Mouse (Mus musculus) layer of hippocampus, adult 9-10 months (tissue): ENCODE measurements around the gene Uck2.

Experiments used
- DNase-seq: peaks from one replicate; pipeline ENCODE4 v3.0.0; 2022; ENCODE audit warnings: low spot score

The Uck2 gene

DNA sequence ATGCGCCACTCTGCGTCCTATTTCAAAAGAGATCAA is at the start of gene Uck2:
Uck2 (minus strand) TSS at position 1 of the 36 bp plus-strand sequence.
- DNase-seq = no peak

DNA sequence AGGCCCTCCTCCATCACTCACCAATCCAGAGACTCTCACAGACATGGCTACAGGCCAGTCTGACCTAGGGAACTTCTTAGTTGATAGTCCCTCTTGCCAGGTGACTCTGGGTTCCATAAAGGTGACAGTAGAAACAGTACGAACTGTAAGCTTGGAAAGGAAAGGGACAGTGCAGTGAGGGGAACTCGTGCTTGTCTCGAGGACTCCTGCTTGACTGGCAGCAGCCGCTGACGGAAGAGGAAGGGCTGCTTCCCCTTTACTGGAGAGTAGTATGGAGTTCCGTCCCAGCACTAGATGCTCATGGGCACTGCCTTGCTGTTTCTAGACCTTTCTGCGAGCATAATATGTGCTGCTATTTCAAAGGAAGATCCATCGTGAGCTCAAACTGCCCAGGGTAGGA is 46.0 kb upstream of the Uck2 start:
- no peak for DNase-seq

DNA sequence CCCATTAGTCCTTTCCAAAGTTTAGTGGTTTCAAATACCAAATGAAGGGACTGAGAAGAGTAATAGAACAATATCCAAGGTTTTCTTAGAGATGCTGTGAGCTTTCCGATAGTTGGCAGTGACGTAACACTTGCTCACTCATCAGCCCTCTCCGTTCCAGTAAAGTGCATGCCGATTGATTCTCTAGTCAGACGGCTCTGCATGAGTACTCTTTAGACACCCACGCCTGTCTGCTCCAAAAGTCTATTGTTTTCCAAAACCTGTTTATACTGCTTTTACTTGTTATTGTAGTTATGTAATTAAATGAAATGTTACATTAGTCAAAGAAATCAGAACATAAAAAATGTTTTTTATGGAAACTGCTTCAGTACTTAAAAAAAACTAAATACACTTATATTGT is 43.7 kb upstream of the Uck2 start:
- DNase-seq = no peak

DNA sequence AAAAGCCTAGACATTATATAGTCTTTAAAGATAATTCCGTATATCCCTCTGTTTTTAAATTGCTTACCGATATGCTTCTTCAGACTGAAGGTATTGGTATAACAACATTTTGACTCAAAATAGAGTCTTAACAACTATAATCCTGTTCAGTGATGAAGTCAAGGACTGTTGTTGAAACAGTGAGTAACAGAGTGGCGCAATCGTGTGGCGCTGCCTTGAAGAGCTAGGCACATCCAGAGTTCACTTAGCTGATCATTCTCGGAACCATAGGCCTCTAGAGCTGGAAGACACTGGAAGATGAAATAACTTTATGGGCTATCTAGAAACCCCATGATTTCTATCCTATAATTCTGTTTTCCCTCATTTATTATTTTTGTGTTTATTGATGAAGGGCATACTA is 36.6 kb upstream of the Uck2 start:
- DNase-seq = no peak

DNA sequence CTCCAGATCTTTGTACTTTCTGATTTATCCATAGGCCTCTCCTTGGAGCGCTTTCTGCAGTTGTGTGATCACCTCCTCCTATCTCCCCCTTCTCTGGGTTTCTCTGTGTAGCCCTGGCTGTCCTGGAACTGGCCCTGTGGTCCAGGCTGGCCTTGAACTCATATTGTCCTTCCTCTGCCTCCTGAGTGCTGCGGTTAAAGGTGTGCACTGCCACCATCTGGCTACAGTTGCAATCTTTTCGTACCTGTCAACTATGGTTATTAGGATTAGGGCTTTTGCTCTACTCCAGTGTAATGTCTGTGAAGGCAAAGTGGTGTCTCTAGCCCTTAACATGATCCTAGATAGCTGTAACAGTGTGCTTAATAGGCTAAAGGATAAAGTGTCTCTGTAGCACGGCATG is 28.1 kb upstream of the Uck2 start:
- DNase-seq = no peak

DNA sequence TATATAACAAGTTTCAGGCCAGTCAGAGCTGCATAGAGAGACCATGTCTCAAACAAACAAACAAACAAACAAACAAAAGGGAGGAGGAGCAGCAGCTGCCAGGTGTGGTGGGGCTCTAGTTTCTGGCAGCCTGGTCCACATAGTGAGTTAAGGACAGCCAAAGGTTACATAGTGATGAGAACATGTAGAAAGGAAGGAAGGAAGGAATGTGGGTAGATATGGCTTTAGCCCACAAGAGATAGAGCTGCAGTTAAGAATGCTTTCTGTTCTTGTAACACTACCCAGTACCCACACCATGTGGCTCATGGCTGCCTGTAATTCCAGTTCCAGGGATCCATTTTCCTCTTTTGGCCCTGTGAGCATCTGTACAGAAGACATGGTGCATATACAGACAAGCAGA is 27.2 kb upstream of the Uck2 start:
- no peak for DNase-seq

DNA sequence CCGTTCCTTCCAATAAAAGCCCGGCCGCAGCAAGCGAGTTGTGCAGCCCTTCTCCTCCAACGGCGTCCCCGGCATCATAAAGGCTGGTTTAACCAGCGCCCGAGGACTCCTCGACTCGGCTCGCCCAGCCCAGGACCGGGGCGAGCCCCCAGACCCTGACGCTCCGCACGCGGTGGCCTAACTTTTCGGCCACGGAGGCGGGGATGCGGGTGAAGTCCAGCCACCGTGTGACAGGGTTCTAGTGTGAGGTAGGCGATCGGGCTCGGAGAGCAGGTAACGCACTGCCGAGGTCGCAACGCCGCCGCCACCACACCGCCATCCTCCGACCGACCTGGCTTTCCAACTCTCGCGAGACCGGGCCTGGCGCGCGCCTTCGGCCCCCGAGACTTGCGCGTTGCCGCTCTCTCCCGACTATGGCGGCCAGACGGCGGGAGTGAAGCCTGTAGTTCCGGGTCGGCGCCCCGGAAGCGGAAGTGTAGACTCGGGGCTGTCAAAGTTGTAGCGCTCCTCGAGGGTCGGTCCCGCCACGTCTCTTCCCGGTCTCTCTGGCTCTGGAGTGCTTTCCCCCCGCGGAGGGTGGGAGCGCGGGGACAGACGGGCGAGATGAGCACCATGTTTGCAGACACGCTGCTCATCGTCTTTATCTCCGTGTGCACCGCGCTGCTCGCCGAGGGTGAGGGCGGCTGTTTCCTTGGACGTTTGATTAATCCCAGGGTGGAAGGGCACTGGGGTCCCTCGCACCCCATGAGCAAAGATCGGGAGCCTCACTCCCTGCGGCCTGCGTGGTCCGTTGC is 23.3 kb upstream of the Uck2 start, which contains the start of gene Tmco1:
Tmco1 (plus strand) TSS at position 118 of the 794 bp plus-strand sequence.
- peak; percentile 81 for DNase-seq

DNA sequence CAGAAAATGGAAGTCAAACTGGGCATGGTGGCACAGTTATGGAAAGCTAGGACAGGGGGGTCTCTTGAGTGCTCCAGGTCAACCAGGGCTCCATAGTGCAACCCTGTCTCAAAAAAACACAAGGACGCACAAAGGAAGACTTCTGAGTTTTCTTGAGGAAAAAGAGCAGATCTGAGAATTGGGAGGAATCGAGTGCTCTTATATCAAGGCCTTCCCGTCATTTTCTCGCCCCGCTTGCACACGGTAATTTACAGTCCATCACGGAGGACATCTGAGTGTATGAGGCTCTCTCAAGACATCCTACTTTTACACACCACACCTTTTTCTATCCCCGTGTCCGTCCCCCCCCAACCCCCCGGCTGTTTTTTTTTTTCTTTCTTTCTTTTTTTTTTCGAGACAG is 22.6 kb upstream of the Uck2 start:
- DNase-seq = no peak

DNA sequence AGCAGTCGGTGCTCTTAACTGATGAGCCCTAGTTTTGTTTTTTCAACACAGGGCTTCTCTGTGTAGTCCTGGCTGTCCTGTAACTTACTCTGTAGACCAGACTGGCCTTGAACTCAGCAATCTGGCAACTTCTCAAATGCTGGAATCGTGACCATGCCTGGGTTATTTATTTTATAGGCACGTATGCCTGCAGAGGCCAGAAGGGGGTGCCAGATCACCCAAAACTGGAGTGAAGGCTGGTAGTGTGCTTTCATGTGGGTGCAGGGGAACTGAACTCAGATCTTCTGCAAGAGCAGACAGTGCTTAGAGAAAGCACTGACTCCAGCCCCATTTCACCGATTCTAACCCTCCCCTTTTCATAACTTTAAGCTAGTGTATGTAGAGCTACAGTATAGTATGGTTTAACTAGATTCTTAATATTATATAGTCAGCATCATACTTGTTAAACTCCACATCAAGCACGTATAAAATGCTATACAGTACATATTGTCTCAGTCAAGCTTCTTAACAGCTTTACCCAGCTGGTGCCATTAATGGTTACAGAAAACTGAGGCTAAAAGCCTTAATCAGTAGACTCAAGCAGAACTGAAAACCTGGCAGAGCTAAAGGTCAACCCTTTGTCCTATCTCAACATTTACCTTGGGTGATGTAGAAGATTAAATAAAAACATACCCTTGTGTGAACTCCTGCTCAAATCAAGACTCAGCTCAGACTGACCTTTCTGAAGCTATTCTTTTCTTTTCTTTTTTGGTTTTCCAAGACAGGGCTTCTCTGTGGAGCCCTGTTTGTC is 21.5 kb upstream of the Uck2 start:
- no peak for DNase-seq

DNA sequence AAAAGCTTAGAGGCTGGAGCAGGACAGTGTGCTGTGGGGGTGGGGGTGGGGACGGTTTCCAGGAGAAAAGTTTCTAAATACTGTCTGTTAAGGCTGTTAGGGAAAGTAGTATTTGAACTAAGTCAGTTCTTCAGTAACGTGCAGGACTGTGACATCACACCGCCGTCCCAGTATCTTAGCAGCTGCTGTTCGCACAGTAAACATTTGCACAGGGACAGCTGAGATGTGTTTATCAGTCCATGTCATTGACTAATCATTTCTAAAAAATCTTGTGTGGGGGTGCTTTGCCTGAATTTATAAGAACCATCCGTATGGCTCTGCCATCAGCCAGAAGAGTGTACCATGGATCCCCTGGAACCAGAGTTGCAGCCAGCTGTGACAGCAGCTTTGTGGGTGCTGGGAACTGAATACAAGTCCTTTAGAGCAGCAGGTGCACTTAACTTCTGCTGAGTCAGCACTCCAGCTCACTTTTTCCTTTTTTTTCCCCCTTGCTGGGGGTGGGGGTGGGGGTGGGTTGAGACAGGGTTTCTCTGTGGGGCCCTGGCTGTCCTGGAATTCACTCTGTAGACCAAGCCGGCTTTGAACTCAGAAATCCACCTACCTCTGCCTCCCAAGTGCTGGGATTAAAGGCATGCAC is 20.5 kb upstream of the Uck2 start:
- DNase-seq = no peak

DNA sequence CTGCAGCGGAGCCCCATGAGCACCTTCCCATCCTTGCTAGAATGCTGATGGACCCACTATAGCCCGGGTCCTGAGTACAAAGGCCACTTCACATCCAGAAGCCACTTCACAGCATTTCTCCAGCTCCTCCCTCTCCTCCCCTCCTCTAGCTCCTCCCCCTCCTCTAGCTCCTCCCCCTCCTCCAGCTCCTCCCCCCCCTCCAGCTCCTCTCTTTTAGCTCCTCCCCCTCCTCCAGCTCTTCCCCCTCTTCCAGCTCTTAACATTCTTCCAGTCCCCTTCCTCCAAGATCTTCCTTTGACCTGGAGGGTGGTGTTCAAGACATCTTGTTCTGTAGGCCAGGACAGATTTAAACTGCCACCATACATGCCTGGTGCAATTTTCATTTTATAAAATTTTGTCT is 15.0 kb upstream of the Uck2 start:
- DNase-seq = no peak

DNA sequence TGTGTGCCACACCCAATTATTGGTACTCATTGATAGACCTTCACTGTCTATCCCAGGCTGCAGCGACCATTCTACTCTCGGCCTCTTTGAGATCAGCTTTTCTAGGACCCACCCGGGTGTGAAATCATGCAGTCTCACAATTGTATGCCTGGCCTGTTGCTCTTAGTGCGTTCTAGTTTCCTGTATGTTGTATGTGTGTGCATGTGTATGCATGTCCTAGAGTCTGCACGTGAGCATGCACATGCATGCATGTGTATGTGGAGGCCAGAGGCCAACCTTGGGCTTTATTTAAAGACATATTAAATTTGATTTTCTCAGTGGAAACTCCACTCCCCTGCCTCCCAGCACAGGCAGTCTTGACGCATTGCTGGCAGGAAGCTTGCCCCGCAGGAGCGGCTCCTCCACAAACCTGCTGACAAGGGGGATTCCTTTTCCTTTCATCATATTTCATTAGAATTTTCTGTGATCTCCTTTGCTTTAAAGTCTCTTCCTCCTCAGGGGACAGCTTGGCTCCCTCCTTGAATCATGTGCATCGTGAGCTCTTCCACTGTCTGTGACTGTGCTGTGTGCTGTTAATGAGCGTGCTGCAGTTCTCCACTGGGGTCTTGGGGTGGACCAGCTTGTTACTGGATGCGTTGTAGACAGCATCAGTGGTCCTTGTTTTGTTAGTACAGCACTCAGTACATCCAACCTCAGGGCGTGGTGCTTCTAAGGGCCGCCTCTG is 10.7 kb upstream of the Uck2 start:
- no peak for DNase-seq

DNA sequence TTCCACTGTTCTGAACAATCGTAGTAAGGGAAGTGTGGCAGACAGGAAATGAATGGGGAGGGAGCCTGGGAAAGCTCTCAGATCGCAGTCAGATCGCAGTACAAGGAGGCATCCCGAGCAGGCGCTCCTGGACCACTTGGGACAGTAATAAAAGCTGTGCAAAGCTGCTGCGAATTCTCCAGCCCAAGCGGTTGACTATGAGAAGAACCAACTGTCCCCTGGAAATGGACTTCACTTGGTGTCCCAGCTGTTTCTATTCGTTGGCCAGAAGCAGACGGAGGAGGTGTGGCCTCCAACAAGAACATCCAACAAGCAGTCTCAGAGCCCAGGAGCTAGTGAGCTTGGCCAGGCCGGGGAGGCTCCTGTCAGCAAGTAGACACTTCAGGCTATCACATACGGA is 7.3 kb upstream of the Uck2 start:
- no peak for DNase-seq

DNA sequence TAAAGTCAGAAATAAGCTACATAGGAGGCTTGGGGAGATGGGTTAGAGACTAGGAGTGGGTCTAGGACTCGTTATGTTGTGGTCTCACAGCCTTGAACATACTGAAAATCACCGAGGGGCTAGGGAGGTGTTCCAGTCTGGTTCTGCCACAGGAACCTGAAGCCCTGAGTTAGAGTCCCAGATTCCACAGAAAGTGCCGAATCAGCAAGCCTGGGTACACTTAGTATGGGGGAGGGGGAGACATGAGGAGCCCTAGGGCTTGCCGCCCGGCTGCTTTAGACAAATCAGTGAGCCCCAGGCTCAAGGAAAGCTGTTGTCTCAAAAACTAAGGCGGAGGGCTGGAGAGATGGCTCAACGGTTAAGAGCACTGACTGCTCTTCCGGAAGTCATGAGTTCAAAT is 6.5 kb upstream of the Uck2 start:
- DNase-seq = no peak

DNA sequence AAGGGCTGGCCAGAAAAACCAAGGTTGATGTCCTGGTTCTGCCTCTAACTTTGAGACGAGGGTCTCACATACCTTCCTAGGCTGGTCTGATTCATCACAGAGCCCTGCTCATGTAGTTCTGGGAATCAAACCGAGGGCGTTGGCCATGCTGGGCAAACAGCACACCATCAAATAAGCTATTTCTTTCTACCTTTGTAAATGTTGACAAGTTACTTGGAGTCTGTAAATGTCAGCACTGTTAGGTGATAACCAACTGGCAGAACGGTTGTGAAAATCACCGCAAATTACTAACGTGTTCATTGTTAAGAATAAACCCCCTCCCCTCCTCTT is 5.1 kb upstream of the Uck2 start:
- no peak for DNase-seq

DNA sequence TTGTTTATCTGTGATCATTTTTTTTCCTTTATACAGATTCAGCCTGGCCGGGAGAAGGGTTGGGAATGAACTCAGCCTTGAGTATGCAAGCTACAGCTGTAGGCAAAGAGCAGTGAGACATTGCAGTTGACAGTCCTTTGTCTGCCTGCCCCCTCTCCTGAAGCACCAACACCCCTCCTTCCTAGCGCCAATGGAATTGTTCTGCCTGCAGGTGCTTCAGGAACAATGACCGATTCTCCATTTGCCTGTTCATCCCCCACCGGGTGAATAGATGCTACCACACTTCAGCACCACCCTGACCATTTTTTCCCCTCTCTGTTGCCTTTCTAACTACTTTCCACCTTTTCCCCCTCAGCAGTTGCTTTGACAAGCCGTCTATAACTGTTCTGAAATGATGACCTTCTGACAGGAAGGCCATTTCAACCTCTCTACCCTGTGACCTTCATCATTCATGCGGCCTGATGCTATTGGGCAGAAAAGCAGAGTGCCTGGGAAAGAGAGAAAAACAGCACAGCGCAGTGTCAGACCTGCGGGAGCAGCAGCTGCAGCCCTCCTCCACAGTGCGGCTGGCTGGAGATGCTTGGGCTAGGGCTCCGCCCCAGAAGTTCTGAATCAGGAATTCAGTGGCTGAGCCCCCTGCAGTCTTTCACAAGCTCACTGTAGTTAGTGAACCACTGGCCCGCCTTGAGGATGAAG is 4.6 kb upstream of the Uck2 start:
- no peak for DNase-seq

DNA sequence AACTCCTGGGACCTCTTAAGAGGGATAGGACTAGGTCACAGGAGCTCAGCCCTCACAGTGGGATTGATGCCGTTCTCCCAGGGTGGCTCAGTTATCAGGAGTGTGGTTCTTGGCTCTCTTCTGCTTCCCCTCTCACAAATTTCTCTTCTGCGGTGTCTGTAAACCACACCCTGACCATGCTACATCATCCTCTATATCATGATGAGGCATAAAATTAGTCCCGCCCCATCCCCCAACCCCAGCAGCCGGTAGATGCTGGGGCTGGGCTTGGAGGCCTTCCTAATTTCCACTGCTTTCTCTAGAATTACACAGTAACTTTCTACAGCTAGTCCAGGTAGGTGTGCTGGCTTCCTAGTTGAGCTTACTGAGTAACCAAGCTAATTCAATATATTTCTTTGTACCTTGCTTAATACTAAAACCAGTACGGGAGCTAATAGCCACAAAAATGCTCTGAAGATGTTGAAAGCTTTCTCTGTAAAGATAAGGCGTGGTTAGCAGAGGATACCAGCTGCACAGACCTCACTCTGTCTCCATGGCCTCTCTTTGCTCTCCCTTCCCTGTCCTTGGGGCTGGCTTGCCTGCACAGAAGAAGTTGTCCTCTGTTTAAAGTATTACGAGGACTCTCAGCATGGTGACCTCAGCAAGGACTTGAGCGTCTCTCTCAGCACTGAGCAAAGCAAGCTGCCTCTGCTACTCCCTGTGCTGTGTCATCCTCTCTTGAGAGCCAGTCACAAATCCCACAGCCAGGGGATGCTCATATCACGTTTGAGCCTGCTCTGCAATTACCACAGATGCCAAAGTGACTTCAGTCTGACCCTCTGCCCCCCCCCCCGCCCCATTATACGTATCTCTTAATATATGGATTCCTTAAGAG is 3.8 kb upstream of the Uck2 start:
- no peak for DNase-seq

DNA sequence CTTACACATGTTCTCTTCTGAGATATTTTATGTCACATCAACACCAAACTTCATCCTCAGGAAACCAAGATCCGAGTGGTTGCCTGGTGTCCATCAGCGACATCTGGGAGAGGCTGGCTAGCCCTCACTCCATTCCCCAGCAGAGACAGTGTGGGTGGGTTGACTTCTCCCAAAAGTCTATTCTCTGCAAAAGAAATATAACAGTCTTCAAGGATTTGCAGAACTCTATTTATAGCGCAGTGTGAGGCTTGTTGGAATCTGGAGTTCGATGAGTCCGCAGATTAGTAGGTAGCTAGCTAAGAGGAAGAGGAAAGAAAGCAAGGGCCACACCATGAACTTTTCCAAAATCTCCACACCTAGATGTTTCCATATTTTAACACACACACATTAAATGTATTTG is 2.0 kb upstream of the Uck2 start:
- no peak for DNase-seq

DNA sequence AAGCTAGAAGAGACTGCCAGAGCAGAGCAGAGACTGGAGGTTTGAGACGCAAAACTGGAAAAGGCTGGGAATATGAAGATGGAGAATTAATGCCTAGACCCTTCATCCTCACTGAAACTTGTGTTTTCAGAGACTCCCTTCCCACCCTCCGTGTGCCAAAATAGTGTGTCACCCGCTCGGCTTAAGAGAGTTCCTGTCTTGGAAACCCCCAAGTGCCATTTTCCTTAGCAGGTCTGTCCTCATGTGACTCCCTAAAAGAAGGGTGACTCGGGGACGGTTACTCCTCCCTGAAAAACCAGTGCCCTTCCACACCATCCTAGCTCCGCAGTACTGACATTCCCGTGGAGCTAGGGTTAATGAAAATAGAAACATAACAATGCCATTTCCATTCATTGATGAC is 236 bp upstream of the Uck2 start:
- DNase-seq = no peak

DNA sequence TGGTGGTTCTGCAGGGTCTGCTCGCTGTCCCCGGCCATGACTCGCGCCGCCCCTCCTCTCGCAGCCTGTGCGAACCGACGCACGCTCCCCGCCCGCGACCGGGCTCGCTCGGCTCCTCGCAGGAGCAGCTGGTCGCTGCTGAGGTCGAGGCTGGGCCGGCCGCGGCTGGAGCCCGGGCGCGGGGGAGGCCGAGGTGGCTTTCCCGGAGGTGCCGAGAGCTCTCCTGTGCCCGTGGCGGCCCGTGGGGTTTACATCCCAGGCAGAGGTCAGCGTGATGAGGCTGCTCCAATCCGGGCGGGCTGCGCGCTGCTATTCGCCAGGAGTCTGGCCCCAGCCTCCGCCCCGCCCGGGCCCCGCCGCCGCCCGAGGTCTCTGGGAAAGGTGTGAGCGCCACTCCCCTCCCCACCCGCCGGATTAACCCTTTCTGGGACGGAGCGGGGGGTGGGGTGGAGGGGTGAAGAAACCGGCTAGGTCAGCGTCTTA is 242 bp downstream of the Uck2 start:
- no peak for DNase-seq

DNA sequence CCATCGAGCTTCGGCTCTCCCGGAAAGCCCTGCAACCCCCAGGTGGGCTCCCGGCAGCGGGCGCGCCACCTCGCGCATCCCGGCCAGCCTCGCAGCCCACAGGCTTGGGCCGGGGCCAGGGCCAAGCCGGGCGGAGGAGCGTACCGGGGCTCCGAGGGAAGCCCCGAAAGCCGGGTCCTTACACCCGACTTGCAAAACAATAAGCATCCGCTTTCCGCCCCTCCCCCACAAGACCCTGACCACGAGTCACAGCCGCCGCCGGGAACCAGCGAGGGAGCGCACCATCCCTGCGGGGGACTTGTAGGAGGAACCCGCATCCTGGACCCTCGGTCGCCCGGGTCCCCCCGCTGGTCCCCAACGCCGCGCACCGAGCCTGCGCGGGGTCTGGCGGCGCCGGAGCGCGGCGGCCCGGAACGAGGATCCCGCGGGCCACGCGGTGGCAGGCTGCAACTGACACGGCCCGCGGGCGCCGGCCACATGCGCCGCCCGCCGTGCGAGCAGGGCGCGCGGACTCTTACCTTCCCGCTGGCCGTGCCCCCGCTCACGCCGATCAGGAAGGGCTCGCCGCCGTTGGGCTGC is 773 bp downstream of the Uck2 start:
- DNase-seq = no peak
